Mouse (Mus musculus) lung, postnatal 0 days (tissue): ENCODE measurements around the gene Coro2b.

ENCODE experiments used
- CTCF ChIP-seq: IDR thresholded peaks from 2 replicates; pipeline ENCODE4 v1.5.1; 2016; ENCODE audit warnings: antibody characterized with exemption, mild to moderate bottlenecking
- EP300 ChIP-seq: IDR thresholded peaks from 2 replicates; pipeline ENCODE4 v1.6.1; 2016; ENCODE audit warnings: antibody characterized with exemption, mild to moderate bottlenecking, control low read depth

DNA sequence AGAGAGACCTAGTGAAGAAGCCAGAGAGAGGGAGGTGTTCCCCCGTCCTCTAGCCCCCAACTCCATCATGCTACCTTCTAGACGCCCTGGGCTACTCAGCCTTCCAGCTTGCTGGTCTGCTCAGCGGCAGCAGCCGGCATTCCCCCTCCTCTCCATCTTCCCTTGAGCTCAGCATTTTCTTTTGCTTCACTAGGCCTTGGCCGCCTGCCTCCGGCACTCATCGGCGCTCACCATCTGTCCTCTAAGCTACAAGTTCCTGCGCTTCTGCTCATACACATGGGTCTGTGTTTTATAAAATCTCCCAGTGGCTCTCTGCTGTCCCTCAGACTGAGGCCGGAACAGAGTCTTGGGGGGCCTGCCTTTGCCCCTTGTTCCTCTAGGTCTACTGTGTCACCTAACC is 3.9 kb upstream of the Coro2b start:
- TF ChIP-seq EP300 (no peak), CTCF (no peak)
